Mouse (Mus musculus) left cerebral cortex, postnatal 25 days (tissue): ENCODE results near the gene Lpar5. TPM values are rescaled to one million over a fixed set of nuclear protein-coding genes. Genes with fewer than 3 reads are reported as not detected.

ENCODE experiments used
- DNase-seq, 2 experiments: peaks; one replicate each; pipeline ENCODE4 v3.0.0; 2022; ENCODE audit warnings: low spot score in 2 of 2, mixed read lengths in 1 of 2
- intact Hi-C: fragments of 180-260 bp; cut with DNase I; formaldehyde crosslinking; loops from one replicate; pipeline ENCODE4 v1.15.1; 2025
- total RNA-seq, 2 experiments: library from RNA; stranded (reverse); gene quantifications; 2 replicates each; pipeline ENCODE4 v1.2.3; 2021

Gene Lpar5
- total RNA-seq, 2 experiments from 2014 or later: 0.60 to 0.96 TPM

DNA sequence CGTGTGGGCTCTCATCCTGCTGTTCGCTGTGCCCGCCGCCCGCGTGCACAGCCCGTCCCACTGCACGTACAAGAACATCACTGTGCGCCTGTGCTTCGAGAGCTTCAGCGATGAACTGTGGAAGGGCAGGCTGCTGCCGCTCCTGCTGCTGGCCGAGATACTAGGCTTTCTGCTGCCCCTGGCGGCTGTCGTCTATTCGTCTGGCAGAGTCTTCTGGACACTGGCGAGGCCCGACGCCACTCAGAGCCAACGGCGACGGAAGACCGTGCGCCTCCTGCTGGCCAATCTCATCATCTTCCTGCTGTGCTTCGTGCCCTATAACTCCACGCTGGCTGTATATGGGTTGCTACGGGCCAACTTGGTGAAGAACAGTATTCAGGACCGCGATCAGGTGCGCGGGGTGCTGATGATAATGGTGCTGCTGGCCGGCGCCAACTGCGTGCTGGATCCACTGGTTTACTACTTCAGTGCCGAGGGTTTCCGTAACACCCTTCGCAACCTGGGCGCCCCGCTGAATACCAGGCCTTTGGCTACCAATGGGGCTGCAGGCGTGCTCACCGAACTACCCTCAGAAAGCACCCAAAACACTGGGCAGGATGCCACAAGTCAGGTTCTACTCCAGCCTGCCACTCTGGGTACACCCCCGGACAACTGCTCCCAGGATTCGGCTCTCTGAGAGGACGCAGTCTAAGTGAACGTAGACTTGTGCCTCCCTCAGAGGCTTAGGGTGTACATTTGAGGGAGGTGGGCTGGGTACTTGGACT is 14.3 kb downstream of the Lpar5 start:
- intact Hi-C loops: loop anchor here (2.0 to 10.0 kb wide), 3 partner anchors 13 to 225 kb away; partner anchors contain the start of genes P3h3 and Zfp384
- peak; percentile 77 to 86 for DNase-seq

- intact Hi-C loops: loop anchor here (2.0 to 10.0 kb wide), 3 partner anchors 14 to 226 kb away; partner anchors contain the start of genes P3h3 and Zfp384
- DNase-seq: no peak
Observed at GRCm38 (mm10) chr6:125082801-125083386, 15.2 kb downstream of the Lpar5 start.

GRCm38 (mm10) chr6:125084424-125084823 is 16.7 kb downstream of the Lpar5 start:
- intact Hi-C loops: loop anchor here (1.0 to 10.0 kb wide), 3 partner anchors 37 to 227 kb away; partner anchors contain the start of genes P3h3 and Zfp384
- DNase-seq: peak; percentile 74 to 84

- no peak for DNase-seq
- intact Hi-C loops: loop anchor here (10.0 kb wide), 1 partner anchor 83 kb away; the partner anchor contains the start of gene Zfp384
Observed at GRCm38 (mm10) chr6:125087937-125088336, 20.2 kb downstream of the Lpar5 start.

DNA sequence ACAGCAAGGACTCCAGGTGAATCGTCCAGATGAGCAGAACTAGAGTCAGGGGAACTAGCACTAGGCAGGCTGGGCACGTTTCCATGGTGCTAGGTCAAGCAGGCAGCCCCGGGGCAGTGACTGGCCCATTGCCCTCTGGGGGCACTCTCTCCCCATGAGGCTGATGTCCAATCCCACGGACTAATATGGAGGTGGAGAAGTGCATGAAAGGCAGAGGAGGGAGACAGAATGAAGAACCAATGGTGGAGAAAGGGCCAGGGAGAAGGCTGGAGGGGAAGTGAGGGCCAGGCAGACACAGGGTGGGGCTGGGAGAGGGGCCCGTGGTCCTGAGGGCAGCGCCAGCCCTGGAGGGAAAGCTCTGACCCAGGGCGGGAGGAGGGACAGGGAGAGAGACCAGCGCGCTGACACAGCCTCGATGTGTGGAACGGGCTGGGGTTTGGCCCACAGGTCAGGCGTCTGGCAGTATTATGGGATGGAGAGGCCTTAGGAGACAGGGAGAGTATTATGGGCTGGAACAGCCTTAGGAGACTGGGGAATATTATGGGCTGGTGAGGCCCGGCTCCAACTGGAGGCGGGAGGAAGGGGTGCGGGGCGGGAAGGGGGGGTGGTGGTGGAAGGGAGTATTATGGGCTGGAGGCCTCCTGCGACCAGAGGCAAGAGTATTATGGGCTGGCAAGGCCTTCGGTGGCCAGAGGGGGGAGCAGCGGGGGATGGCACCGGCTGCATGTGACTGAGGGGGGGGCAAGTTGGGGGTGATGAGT is 21.0 kb downstream of the Lpar5 start:
- DNase-seq: peak; percentile 69 to 83

GRCm38 (mm10) chr6:125089521-125090321 is 22.0 kb downstream of the Lpar5 start:
- peak; percentile 84 to 95 for DNase-seq
- intact Hi-C loops: loop anchor here (10.0 kb wide), 1 partner anchor 85 kb away; the partner anchor contains the start of gene Zfp384

More for the DNA sequence above, 21.0 kb downstream of the Lpar5 start:
- intact Hi-C loops: loop anchor here (10.0 kb wide), 1 partner anchor 84 kb away; the partner anchor contains the start of gene Zfp384

- intact Hi-C loops: no loop called here
- DNase-seq: no peak
Observed at GRCm38 (mm10) chr6:125090341-125091085, 22.8 kb downstream of the Lpar5 start.

- DNase-seq: no peak
- intact Hi-C loops: no loop called here
Observed at GRCm38 (mm10) chr6:125092372-125092771, 24.7 kb downstream of the Lpar5 start.

DNA sequence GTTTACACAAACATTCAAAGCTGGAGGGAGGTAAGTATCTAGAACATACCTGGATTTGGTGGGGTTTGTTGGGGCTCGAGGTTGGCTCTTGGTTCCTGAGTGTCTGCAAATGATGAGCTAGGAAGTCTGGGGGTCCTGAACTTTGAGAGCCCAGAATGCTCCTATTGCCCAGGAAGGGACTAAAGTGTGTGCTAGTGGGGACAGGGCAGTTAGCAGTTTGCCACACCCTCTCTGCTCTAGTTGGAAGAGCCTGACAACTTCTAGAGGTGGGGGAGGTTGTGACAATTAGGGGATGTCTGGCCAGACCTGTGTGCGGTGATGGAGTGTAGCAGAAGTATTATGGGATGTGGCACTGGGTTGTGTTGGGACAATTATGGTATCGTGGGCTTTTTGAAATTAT is 27.1 kb downstream of the Lpar5 start:
- intact Hi-C loops: loop anchor here (5.0 kb wide), 1 partner anchor 178 kb away; no protein-coding TSS in a partner anchor
- DNase-seq: no peak

GRCm38 (mm10) chr6:125095391-125096278 is 27.9 kb downstream of the Lpar5 start, which contains the start of gene Chd4:
TSS of gene Chd4 (plus strand) at chr6:125095981.
- peak; percentile 92 to 96 for DNase-seq
- intact Hi-C loops: loop anchor here (5.0 kb wide), 1 partner anchor 178 kb away; no protein-coding TSS in a partner anchor

DNA sequence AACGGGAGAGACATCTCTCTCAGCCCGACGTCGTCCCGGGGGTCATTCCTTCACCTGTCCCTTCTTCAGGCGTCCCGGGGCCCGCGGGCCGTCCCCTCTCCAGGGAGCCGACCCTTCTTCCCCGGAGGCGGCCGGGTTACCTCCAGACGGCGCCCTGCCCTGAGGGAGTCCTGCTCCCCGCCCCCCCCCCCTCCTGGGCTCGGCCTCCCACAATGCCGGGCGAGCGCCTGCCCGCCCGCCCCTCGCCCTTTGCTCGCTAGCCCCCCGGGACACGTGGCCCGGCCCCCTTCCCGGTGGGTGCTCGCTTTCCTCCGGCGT is 28.5 kb downstream of the Lpar5 start:
- intact Hi-C loops: loop anchor here (5.0 kb wide), 1 partner anchor 179 kb away; no protein-coding TSS in a partner anchor

DNA sequence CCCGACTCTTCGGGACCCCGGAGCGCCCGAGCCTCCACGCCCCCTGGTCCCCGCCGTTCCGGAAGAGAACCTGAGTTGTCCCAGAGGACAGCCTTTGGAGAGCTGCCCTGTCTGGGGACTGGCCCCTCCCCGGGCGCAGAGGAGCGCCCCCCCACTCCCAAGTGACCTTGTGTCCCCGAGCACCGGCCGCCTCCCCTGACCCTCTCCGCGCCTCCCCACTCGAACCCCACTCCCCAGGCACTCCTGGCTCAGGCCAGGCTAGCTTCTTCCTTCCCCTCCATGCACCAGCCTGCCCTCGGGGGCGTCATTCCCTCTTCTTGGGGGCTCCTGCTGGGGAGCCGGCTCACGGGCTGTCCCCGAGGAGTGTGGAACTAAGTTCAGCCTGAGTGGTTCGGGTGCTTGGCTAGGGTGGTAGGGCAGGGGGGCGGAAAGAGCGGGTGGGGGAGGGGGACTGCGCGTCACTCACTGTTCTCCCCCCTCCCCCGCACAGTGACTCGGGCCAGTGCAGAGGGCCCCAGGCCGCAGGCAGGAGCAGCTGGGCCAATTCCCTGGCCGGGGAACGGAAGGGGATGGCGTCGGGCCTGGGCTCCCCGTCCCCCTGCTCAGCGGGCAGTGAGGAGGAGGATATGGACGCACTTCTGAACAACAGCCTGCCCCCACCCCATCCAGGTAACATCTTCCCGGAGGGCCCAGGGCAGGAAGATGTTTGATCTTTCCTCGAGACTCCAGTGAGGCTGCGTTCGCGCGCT is 29.1 kb downstream of the Lpar5 start:
- intact Hi-C loops: loop anchor here (5.0 kb wide), 1 partner anchor 179 kb away; no protein-coding TSS in a partner anchor
- DNase-seq: peak; percentile 35 to 40

More for the DNA sequence above, 28.5 kb downstream of the Lpar5 start:
- DNase-seq: no peak

GRCm38 (mm10) chr6:125097346-125097689 is 29.6 kb downstream of the Lpar5 start:
- intact Hi-C loops: loop anchor here (5.0 kb wide), 1 partner anchor 180 kb away; no protein-coding TSS in a partner anchor
- peak in 1 of 2 experiments; percentile 64 for DNase-seq

DNA sequence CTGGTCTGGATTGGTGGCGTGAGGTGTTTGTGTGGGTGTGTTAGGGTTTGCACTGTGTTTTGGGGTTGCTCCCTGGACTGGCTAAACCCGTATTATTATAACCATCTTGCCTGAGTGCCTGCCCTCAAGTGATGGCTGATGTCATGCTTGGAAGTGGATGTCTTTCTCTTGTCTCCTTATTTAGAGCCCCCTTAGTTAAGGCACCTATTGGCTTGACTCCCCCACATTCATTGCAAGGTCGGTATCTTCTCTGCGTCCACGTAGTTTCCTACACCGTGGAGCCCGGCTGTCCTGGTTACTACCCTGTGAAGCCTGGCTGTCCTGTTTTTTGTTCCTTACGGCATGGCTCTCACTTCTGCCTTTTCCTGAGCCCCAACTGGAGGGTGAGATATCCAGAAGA is 30.2 kb downstream of the Lpar5 start:
- intact Hi-C loops: loop anchor here (5.0 kb wide), 1 partner anchor 181 kb away; no protein-coding TSS in a partner anchor
- no peak for DNase-seq

- intact Hi-C loops: loop anchor here (5.0 kb wide), 1 partner anchor 181 kb away; no protein-coding TSS in a partner anchor
- no peak for DNase-seq
Observed at GRCm38 (mm10) chr6:125098513-125098912, 30.8 kb downstream of the Lpar5 start.

DNA sequence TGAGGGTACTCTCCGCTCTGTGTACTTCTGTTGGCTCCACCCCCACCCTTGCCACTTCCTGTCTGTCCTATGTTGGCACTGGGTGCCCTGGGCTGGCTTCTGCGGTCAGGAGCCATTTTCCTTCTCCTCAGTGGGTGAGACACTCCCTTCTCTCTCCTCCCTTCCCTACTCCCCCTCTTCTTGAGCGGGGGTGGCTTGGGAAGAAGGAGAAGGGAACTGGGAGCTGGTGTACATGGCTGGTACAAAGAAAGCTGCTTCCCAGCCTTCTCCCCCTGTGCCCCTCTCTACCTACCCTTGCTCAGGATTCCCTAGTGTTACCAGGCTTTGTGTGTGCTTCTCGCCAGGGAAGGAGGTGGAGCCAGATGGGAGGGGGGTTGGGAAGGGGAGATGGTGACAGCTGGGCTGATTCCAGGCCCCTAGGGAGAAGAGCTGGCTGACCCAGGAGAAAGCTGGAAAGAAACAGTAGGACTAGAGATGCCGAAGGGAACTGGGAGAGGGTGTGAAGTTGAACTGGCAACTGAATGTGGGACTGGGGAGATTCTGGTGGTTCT is 31.8 kb downstream of the Lpar5 start:
- peak in 1 of 2 experiments; percentile 33 for DNase-seq
- intact Hi-C loops: loop anchor here (5.0 kb wide), 1 partner anchor 182 kb away; no protein-coding TSS in a partner anchor
